Mouse (Mus musculus): ENCODE results near the gene AF067061. TPM values are rescaled to one million over a fixed set of nuclear protein-coding genes. Genes with fewer than 3 reads are reported as not detected.
"Not testable (repeated sequence)": the region's sequence is repeated elsewhere in the genome, so short reads cannot be mapped to it uniquely, and the experiment has no call there.

Gene AF067061
- polyA plus RNA-seq, 1 experiment = 0.12 TPM

DNA sequence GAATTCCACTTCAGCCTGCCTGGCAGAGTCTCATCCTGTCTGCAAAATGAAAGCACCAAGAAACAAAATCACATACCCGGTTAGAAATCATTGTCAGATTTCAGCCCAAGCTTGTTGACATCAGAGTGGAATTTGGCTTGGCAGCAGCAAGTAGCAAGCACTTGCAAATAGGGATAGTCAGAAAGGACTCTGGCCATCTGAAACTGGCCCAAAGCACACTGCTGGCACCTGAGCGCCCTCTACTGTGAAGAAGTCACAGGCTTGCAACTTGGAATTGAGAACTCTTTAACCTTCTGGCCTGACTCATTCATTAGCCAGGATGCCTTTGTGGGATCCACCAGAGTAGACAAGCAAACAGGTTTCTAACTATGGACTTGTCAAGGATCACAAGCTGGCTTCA is 14.9 kb downstream of the AF067061 start:
- H3K27ac ChIP-seq (ENCODE audit: control insufficient read depth, insufficient read depth, low read length) = not testable (repeated sequence)

GRCm38 (mm10) chr13:120278784-120279183 is 15.9 kb downstream of the AF067061 start:
- H3K4me3 ChIP-seq (ENCODE audit: control insufficient read depth, insufficient read depth, low read length) = no peak overlapping the region
- no peak for DNase-seq
- TF ChIP-seq CTCF (IDR thresholded peaks at IDR 0.05; ENCODE audit: borderline replicate concordance, control insufficient read depth, extremely low read depth, insufficient read depth, low read length, poor library complexity) = no peak
- no peak for TF ChIP-seq POLR2A (IDR thresholded peaks at IDR 0.05; ENCODE audit: control insufficient read depth, extremely low read depth, insufficient read depth, low read length, poor library complexity)
- 97% methylated on average over 9 of the region's 9 CpGs for WGBS
- H3K27me3 ChIP-seq (ENCODE audit: control insufficient read depth, insufficient read depth, low read length) = no peaks in the 10 kb centered on the region
- H3K4me1 ChIP-seq (replicated peaks; ENCODE audit: control insufficient read depth, insufficient read depth, low read length) = no peaks in the 10 kb centered on the region
- H3K27ac ChIP-seq (ENCODE audit: control insufficient read depth, insufficient read depth, low read length) = no peak overlapping the region
- H3K36me3 ChIP-seq (ENCODE audit: control insufficient read depth, insufficient read depth, low read length) = no peaks in the 10 kb centered on the region

More for the DNA sequence above, 14.9 kb downstream of the AF067061 start:
- not testable (repeated sequence) for H3K36me3 ChIP-seq (ENCODE audit: control insufficient read depth, insufficient read depth, low read length); DNase-seq; H3K4me1 ChIP-seq (replicated peaks; ENCODE audit: control insufficient read depth, insufficient read depth, low read length); H3K27me3 ChIP-seq (ENCODE audit: control insufficient read depth, insufficient read depth, low read length); H3K4me3 ChIP-seq (ENCODE audit: control insufficient read depth, insufficient read depth, low read length)
- 41% methylated on average over 2 of the region's 2 CpGs for WGBS

- H3K4me3 ChIP-seq (ENCODE audit: control insufficient read depth, insufficient read depth, low read length) = no peak overlapping the region
- H3K27ac ChIP-seq (ENCODE audit: control insufficient read depth, insufficient read depth, low read length) = peak overlapping the region; percentile 99
- no peak for TF ChIP-seq POLR2A (IDR thresholded peaks at IDR 0.05; ENCODE audit: control insufficient read depth, extremely low read depth, insufficient read depth, low read length, poor library complexity)
- WGBS = 2% methylated on average over 1 of the region's 1 CpGs
- no peaks in the 10 kb centered on the region for H3K27me3 ChIP-seq (ENCODE audit: control insufficient read depth, insufficient read depth, low read length)
- peaks cover 26% of the 10 kb centered on the region for H3K4me1 ChIP-seq (replicated peaks; ENCODE audit: control insufficient read depth, insufficient read depth, low read length)
- H3K36me3 ChIP-seq (ENCODE audit: control insufficient read depth, insufficient read depth, low read length) = no peaks in the 10 kb centered on the region
- DNase-seq = no peak
Observed at GRCm38 (mm10) chr13:120299324-120299894, 36.5 kb downstream of the AF067061 start.

DNA sequence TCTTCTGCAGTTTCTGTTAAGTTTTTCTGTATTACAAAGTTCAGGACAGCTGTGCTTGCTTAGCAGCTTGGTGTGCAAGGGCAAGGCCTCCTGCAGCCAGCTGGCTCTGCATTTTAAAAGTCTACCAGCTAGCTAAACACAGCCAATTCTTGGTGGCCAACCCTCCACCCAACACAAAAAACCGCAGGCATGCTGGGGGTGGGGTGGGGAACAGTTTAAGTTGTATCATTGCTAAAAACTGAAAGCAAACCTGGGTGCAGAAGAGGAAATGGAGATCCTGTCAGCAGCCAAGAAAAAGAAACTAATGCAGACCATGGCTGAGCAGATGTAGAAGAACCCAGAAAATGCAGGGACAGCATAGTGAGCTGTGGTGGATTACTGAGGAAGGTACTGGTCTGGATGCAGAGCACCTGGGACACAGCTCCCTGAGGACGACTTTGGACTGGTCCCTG is 37.1 kb downstream of the AF067061 start, which contains the start of gene BC147527:
BC147527 (plus strand) TSS at position 402 of the 452 bp plus-strand sequence.
- H3K4me1 ChIP-seq (replicated peaks; ENCODE audit: control insufficient read depth, insufficient read depth, low read length) = peaks cover 26% of the 10 kb centered on the region
- TF ChIP-seq CTCF (IDR thresholded peaks at IDR 0.05; ENCODE audit: borderline replicate concordance, control insufficient read depth, extremely low read depth, insufficient read depth, low read length, poor library complexity) = no peak
- TF ChIP-seq POLR2A (IDR thresholded peaks at IDR 0.05; ENCODE audit: control insufficient read depth, extremely low read depth, insufficient read depth, low read length, poor library complexity) = no peak
- no peaks in the 10 kb centered on the region for H3K27me3 ChIP-seq (ENCODE audit: control insufficient read depth, insufficient read depth, low read length)
- peak within 1 kb of the TSS; percentile 99 for H3K27ac ChIP-seq (ENCODE audit: control insufficient read depth, insufficient read depth, low read length)
- 2% methylated on average over 2 of the region's 2 CpGs for WGBS
- DNase-seq = peak; percentile 71
- H3K4me3 ChIP-seq (ENCODE audit: control insufficient read depth, insufficient read depth, low read length) = peak within 1 kb of the TSS; percentile 48
- no peaks in the 10 kb centered on the region for H3K36me3 ChIP-seq (ENCODE audit: control insufficient read depth, insufficient read depth, low read length)

GRCm38 (mm10) chr13:120300853-120301252 is 37.9 kb downstream of the AF067061 start:
- Histone ChIP-seq H3K27me3 (ENCODE audit: control insufficient read depth, insufficient read depth, low read length) (no peaks in the 10 kb centered on the region), H3K27ac (ENCODE audit: control insufficient read depth, insufficient read depth, low read length) (peak overlapping the region; percentile 99), H3K4me1 (replicated peaks; ENCODE audit: control insufficient read depth, insufficient read depth, low read length) (peaks cover 26% of the 10 kb centered on the region), H3K36me3 (ENCODE audit: control insufficient read depth, insufficient read depth, low read length) (no peaks in the 10 kb centered on the region), H3K4me3 (ENCODE audit: control insufficient read depth, insufficient read depth, low read length) (peak overlapping the region; percentile 48; the same call in 1 of the 2 replicates)
- no peak for DNase-seq
- TF ChIP-seq POLR2A (IDR thresholded peaks at IDR 0.05; ENCODE audit: control insufficient read depth, extremely low read depth, insufficient read depth, low read length, poor library complexity) (no peak), CTCF (IDR thresholded peaks at IDR 0.05; ENCODE audit: borderline replicate concordance, control insufficient read depth, extremely low read depth, insufficient read depth, low read length, poor library complexity) (no peak)
- WGBS = 88% methylated on average over 4 of the region's 4 CpGs

DNA sequence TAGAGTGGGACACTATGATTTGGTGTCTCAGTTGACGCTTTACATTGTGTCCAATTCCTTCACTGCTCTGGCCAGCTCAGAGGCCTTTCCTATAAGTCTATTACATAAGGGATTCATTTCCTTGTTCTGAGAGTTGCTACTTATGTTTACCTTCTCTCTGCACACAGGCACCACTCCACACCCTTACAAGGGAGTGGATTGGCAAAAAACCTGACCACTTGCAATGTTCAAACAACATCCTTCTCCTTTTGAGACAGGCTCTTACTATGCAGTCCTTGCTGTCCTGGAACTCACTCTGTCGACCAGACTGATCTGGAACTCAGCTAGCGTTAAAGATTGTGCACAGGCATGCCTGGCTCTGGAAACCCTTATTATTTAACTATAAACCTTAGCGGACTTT is 47.8 kb downstream of the AF067061 start:
- WGBS = 88% methylated on average over 4 of the region's 4 CpGs
- TF ChIP-seq POLR2A (IDR thresholded peaks at IDR 0.05; ENCODE audit: control insufficient read depth, extremely low read depth, insufficient read depth, low read length, poor library complexity) (no peak), CTCF (IDR thresholded peaks at IDR 0.05; ENCODE audit: borderline replicate concordance, control insufficient read depth, extremely low read depth, insufficient read depth, low read length, poor library complexity) (no peak)
- H3K4me3 ChIP-seq (ENCODE audit: control insufficient read depth, insufficient read depth, low read length) = no peak overlapping the region
- DNase-seq = no peak
- H3K27me3 ChIP-seq (ENCODE audit: control insufficient read depth, insufficient read depth, low read length) = no peaks in the 10 kb centered on the region
- no peak overlapping the region; the same call in 1 of the 2 replicates for H3K27ac ChIP-seq (ENCODE audit: control insufficient read depth, insufficient read depth, low read length)
- H3K4me1 ChIP-seq (replicated peaks; ENCODE audit: control insufficient read depth, insufficient read depth, low read length) = no peaks in the 10 kb centered on the region; the same call in 1 of the 2 replicates
- H3K36me3 ChIP-seq (ENCODE audit: control insufficient read depth, insufficient read depth, low read length) = 0 out of 2 replicates have a peak, but pooled peaks cover 6% of the 10 kb centered on the region

- WGBS = 55% methylated on average over 14 of the region's 14 CpGs
- Histone ChIP-seq H3K27ac (ENCODE audit: control insufficient read depth, insufficient read depth, low read length) (no peak overlapping the region), H3K36me3 (ENCODE audit: control insufficient read depth, insufficient read depth, low read length) (no peaks in the 10 kb centered on the region), H3K27me3 (ENCODE audit: control insufficient read depth, insufficient read depth, low read length) (no peaks in the 10 kb centered on the region), H3K4me1 (replicated peaks; ENCODE audit: control insufficient read depth, insufficient read depth, low read length) (no peaks in the 10 kb centered on the region; the same call in 1 of the 2 replicates), H3K4me3 (ENCODE audit: control insufficient read depth, insufficient read depth, low read length) (no peak overlapping the region)
- peak; percentile 30 for DNase-seq
- no peak for TF ChIP-seq POLR2A (IDR thresholded peaks at IDR 0.05; ENCODE audit: control insufficient read depth, extremely low read depth, insufficient read depth, low read length, poor library complexity)
- TF ChIP-seq CTCF (IDR thresholded peaks at IDR 0.05; ENCODE audit: borderline replicate concordance, control insufficient read depth, extremely low read depth, insufficient read depth, low read length, poor library complexity) = peak; percentile 67; the same call in 1 of the 2 replicates
Observed at GRCm38 (mm10) chr13:120313584-120313983, 50.7 kb downstream of the AF067061 start.

Other genes with a start within 250 kb of the AF067061 start
- not detected in 2 replicates for gene Gm36079, start 236.1 kb upstream of the AF067061 start, polyA plus RNA-seq (2012; rRNA removed)
- gene Gm21188, start 210.9 kb upstream of the AF067061 start, polyA plus RNA-seq (2012; rRNA removed) = 2.9 and 3.3 TPM in 2 replicates
- not detected in 2 replicates for gene Gm20767, start 122.9 kb upstream of the AF067061 start, polyA plus RNA-seq (2012; rRNA removed)
- not detected in 2 replicates for gene Gm21818, start 90.7 kb upstream of the AF067061 start, polyA plus RNA-seq (2012; rRNA removed)
- 2.6 and 4.0 TPM in 2 replicates for gene Gm21762, start 47.2 kb upstream of the AF067061 start, polyA plus RNA-seq (2012; rRNA removed)
- gene Gm21731, start 24.0 kb upstream of the AF067061 start, polyA plus RNA-seq (2012; rRNA removed) = not detected in 2 replicates
- gene BC147527, start 37.3 kb downstream of the AF067061 start, polyA plus RNA-seq (2012; rRNA removed) = 6.0 and 6.8 TPM in 2 replicates
- not detected in 2 replicates for gene Tcstv3, start 53.8 kb downstream of the AF067061 start, polyA plus RNA-seq (2012; rRNA removed)